Mouse (Mus musculus) frontal cortex, adult (tissue): Measurements from ENCODE around the gene Zfand2a.

Experiments used
- ATAC-seq: cut with Nextera tagmentation; 2 replicates; pipeline ENCODE4 v1.9.2; 2017; ENCODE audit warnings: mild to moderate bottlenecking, moderate library complexity, mixed read lengths; ENCODE audit not compliant: low TSS enrichment

Zfand2a gene

DNA sequence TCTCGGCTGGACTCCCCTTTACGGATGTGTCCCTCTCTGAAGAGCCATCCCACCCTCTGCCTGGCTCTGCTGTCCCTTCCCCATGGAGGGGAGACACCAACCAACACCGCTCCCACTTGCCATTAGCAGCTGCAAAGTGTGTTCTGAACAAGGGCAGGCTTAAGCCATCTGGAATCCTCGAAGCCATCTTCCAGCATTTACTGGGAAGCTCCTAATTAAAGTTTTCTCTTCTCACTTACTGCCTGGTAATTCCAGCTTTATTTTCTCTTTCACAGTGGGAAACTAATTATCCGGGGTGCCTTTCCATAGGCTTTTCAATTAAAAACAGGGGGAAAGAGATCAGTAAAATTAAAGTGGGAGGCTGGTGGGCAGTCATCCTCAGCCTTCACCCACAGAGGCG is 52.0 kb downstream of the Zfand2a start:
- no peak for ATAC-seq

DNA sequence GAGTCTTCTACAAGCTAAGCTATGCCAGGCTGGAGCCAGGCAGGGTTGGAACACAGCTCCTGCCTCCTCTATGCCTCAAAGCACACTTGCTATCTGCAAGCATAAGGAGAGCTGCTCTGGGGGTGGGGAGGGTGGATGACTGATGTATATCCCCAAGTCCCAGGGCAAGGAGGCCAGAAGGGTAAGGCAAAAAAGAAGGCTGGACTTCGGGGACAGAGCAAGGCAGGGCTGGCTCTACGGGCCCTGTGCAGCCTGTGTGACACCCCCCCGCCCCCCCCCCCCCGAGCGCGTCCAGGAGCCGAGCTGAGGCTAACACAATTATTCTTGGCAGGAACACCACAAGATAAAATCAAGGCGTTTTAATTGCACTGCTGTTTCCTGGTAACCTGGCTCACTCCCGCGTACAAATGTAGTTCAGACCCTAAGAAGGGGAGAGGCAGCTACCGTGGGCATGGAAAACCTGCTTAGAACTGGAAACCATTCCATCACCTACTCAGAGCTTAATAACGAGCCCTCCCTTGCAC is 54.5 kb downstream of the Zfand2a start:
- peak; percentile 58 for ATAC-seq

DNA sequence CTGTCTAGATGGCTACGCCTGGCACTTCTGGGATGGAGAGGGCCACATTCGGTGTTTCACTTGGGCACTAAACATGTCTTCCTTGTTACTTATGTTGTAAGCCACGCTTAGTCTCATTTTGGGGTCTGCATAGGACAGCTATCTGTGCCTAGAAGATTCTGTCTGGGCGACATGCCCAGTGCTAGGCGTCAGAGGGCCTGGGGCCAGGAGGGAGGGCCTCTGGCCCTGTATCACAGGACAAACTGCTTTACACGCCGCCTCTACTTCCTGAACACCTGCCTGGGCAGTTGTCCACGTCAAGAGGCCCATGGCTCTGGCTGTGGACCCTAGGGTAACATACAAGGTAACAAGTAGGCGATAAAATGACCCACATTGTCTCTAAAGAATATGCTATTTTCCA is 56.4 kb downstream of the Zfand2a start:
- ATAC-seq = no peak

DNA sequence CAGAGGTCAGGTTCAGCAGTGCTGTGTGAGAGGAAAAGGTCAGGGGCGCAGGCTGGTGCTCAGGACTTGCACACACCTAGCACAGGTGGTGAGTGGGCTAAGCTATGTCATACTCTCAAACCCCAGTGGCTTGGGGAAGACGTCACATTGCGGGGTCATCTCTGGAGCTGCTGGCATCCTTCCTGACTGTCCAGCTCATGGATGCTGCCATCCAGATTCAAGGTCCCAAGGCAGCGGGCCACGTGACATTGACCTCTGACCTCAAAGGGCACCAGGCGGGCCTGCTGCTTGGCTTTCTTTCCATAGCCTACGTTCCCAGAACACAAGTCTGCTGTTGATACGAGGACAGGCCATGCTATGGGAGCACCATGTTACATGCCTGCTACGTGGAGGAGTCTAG is 57.3 kb downstream of the Zfand2a start:
- no peak for ATAC-seq

DNA sequence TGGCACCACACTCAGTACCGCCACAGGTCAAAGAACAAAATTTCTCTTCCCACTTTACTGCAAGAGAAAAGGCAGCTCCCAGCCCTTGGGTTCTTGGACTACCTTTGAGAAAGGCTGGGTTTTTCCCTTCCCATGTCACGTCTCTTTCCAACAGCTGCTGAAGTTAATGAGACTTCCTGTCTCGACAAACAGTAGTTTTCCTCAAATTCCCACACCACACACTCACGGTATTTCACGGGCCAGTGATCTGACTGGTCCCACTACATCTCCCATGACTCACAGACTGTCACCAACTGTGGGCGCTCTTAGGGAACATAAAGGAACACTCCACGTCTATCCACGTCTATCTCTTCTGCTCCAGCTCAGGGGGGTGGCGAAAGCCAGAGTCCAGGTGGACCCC is 59.2 kb downstream of the Zfand2a start:
- no peak for ATAC-seq

DNA sequence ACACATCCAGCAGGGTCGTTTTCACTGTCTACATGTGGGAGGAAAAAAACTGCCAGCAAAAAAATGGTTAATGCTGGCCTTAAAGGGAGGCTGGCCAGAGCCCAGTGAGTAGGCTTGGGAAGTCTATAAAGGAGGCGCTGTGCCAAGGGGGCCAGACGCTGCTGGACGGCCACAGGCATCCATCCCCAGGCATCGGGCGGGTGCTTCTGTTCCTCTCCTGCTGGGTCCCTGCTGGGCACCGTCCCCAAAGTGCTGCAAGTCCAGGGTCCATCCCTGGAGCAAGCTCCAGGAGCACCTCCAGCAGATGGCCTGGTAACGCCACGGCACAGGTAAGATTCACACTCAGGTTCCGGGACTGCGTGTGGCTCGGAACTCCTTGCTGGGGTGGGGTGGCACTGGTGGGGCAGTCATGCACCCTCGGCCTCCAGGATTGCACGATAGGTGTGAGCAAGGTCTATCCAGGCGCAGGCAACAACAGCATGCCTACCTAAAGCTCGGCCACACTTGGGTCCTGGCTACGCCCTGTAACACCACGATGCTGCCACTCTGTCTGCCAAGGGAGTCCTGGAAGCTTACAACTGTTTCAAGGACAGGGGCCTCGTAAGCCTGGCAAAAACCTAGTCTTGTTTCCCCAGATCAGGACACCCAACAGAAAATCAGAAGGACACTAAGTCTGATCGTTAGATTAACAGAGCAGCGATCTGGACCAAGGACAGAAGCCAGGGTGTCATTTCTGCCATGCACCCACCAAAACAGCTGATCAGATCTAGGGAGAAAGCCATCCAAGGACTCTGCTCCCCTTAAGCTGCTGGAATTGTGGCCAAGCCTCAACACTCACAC is 61.1 kb downstream of the Zfand2a start, which contains the start of gene Gper1:
TSS of gene Gper1 (plus strand) at position 126 of the 840 bp plus-strand sequence.
- ATAC-seq = no peak
